Mouse (Mus musculus) liver, embryonic 12.5 days (tissue): ENCODE data around the gene Exoc6. TPM values are rescaled to one million over a fixed set of nuclear protein-coding genes. Genes with fewer than 3 reads are reported as not detected.

Experiments used
- ATAC-seq: fragments of 200-750 bp; cut with Nextera tagmentation; 2 replicates; pipeline ENCODE4 v1.8.0; 2017; ENCODE audit warnings: moderate number of reproducible peaks, mild to moderate bottlenecking, moderate library complexity
- H3K27ac ChIP-seq: fragments of 300-500 bp; sonication (generic); 2 replicates; pipeline ENCODE4 v1.5.1; 2016; ENCODE audit warnings: mild to moderate bottlenecking
- H3K27me3 ChIP-seq: fragments of 300-500 bp; sonication (generic); replicated peaks from 2 replicates; pipeline ENCODE4 v1.6.1; 2016; ENCODE audit warnings: mild to moderate bottlenecking, moderate library complexity
- H3K36me3 ChIP-seq: fragments of 300-500 bp; sonication (generic); 2 replicates; pipeline ENCODE4 v1.6.1; 2016; ENCODE audit warnings: mild to moderate bottlenecking, moderate library complexity
- H3K4me1 ChIP-seq: fragments of 300-500 bp; sonication (generic); 2 replicates; pipeline ENCODE4 v1.6.1; 2016
- H3K4me2 ChIP-seq: fragments of 300-500 bp; sonication (generic); 2 replicates; pipeline ENCODE4 v1.6.1; 2016; ENCODE audit warnings: mild to moderate bottlenecking, moderate library complexity
- H3K4me3 ChIP-seq: fragments of 300-500 bp; sonication (generic); 2 replicates; pipeline ENCODE4 v1.5.1; 2016; ENCODE audit warnings: mild to moderate bottlenecking, moderate library complexity
- H3K9ac ChIP-seq: fragments of 300-500 bp; sonication (generic); 2 replicates; pipeline ENCODE4 v1.6.1; 2016; ENCODE audit warnings: mild to moderate bottlenecking, moderate library complexity
- H3K9me3 ChIP-seq: fragments of 300-500 bp; sonication (generic); replicated peaks from 2 replicates; pipeline ENCODE4 v1.6.1; 2016; ENCODE audit warnings: mild to moderate bottlenecking, moderate library complexity
- WGBS: fragments of 180-500 bp; shearing (Covaris S2); methylation state at CpG from one replicate; pipeline ENCODE4 v1.1.7; 2016; ENCODE audit not compliant: insufficient replicate concordance; 5-methylcytosine and 5-hydroxymethylcytosine counted together
- polyA plus RNA-seq: library from polyadenylated mRNA; unstranded; fragments of >200 nt; fragmentation: Nextera tagmentation; extraction: Ambion mirVana; gene quantifications from 2 replicates; pipeline ENCODE4 v1.2.1, GENCODE M21; 2016

Exoc6 gene
- polyA plus RNA-seq, 1 experiment from 2014 or later, result 47.0 TPM

GRCm38 (mm10) chr19:37585684-37586083 is 35.5 kb downstream of the Exoc6 start:
- H3K27me3 ChIP-seq, result no peaks in the 10 kb centered on the region
- H3K9ac ChIP-seq, result no peak overlapping the region
- no peak overlapping the region for H3K27ac ChIP-seq
- 74% methylated on average over 8 of the region's 8 CpGs for WGBS
- no peak overlapping the region for H3K4me2 ChIP-seq
- 0 out of 2 replicates have a peak, but pooled peaks cover 4% of the 10 kb centered on the region for H3K4me1 ChIP-seq
- no peak for ATAC-seq
- H3K36me3 ChIP-seq, result peaks cover 72% of the 10 kb centered on the region
- no peaks in the 10 kb centered on the region for H3K9me3 ChIP-seq
- no peak overlapping the region for H3K4me3 ChIP-seq

- Histone ChIP-seq H3K36me3 (peaks cover 85% of the 10 kb centered on the region), H3K4me2 (no peak overlapping the region), H3K27me3 (no peaks in the 10 kb centered on the region), H3K4me3 (no peak overlapping the region), H3K27ac (no peak overlapping the region), H3K4me1 (no peaks in the 10 kb centered on the region), H3K9me3 (no peaks in the 10 kb centered on the region), H3K9ac (no peak overlapping the region)
- WGBS, result 85% methylated on average over 7 of the region's 7 CpGs
- ATAC-seq, result no peak
Observed at GRCm38 (mm10) chr19:37590544-37590943, 40.3 kb downstream of the Exoc6 start.

- no peaks in the 10 kb centered on the region for H3K9me3 ChIP-seq
- H3K27ac ChIP-seq, result peak overlapping the region; percentile 80
- H3K9ac ChIP-seq, result peak overlapping the region; percentile 29
- H3K4me2 ChIP-seq, result peak overlapping the region; percentile 56
- 29% methylated on average over 22 of the region's 22 CpGs for WGBS
- H3K4me1 ChIP-seq, result peaks cover 15% of the 10 kb centered on the region
- H3K36me3 ChIP-seq, result peaks cover 74% of the 10 kb centered on the region
- H3K27me3 ChIP-seq, result no peaks in the 10 kb centered on the region
- peak overlapping the region; percentile 29 for H3K4me3 ChIP-seq
- ATAC-seq, result peak; percentile 81
Observed at GRCm38 (mm10) chr19:37601968-37602848, 52.0 kb downstream of the Exoc6 start.

DNA sequence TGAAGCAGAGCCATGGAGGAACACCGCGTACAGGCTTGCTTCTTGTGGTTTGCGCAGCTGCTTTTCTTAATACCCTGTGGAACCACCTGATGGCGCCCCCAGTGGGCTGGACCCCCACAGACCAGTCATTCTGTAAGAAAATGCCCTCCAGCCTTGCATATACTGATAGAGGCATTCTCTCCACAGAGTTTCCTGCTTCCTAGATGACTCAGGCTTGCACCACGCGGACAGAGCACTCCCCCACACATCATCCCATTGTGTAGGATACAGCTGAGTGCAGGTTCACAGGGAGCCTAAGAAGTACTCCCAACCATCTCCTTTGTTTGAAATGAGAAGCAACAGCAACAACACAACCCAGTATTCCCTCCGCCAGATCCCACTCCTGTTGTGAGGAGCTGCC is 59.8 kb downstream of the Exoc6 start:
- H3K4me1 ChIP-seq, result no peaks in the 10 kb centered on the region
- no peak overlapping the region for H3K27ac ChIP-seq
- H3K9me3 ChIP-seq, result no peaks in the 10 kb centered on the region
- H3K27me3 ChIP-seq, result no peaks in the 10 kb centered on the region
- no peak overlapping the region for H3K4me2 ChIP-seq
- WGBS, result 75% methylated on average over 7 of the region's 7 CpGs
- no peak for ATAC-seq
- H3K36me3 ChIP-seq, result peaks cover 75% of the 10 kb centered on the region
- H3K9ac ChIP-seq, result no peak overlapping the region
- no peak overlapping the region for H3K4me3 ChIP-seq

- H3K36me3 ChIP-seq, result peaks cover 72% of the 10 kb centered on the region
- ATAC-seq, result no peak
- 81% methylated on average over 7 of the region's 7 CpGs for WGBS
Observed at GRCm38 (mm10) chr19:37612893-37613292, 62.7 kb downstream of the Exoc6 start.

GRCm38 (mm10) chr19:37615039-37615630 is 64.9 kb downstream of the Exoc6 start:
- no peak overlapping the region for H3K27ac ChIP-seq
- WGBS, result 88% methylated on average over 4 of the region's 4 CpGs
- no peak overlapping the region for H3K9ac ChIP-seq
- no peak overlapping the region for H3K4me2 ChIP-seq
- no peaks in the 10 kb centered on the region for H3K27me3 ChIP-seq
- H3K9me3 ChIP-seq, result no peaks in the 10 kb centered on the region
- H3K4me1 ChIP-seq, result no peaks in the 10 kb centered on the region
- no peak overlapping the region for H3K4me3 ChIP-seq
- H3K36me3 ChIP-seq, result peaks cover 52% of the 10 kb centered on the region
- no peak for ATAC-seq

More at GRCm38 (mm10) chr19:37612893-37613292, 62.7 kb downstream of the Exoc6 start:
- no peaks in the 10 kb centered on the region for H3K27me3 ChIP-seq
- no peak overlapping the region for H3K27ac ChIP-seq
- H3K9ac ChIP-seq, result no peak overlapping the region
- H3K4me1 ChIP-seq, result no peaks in the 10 kb centered on the region
- H3K9me3 ChIP-seq, result no peaks in the 10 kb centered on the region
- no peak overlapping the region for H3K4me2 ChIP-seq
- no peak overlapping the region for H3K4me3 ChIP-seq

- no peak overlapping the region for H3K4me3 ChIP-seq
- 65% methylated on average over 2 of the region's 2 CpGs for WGBS
- H3K9ac ChIP-seq, result no peak overlapping the region
- no peaks in the 10 kb centered on the region for H3K4me1 ChIP-seq
- H3K36me3 ChIP-seq, result peaks cover 43% of the 10 kb centered on the region
- ATAC-seq, result no peak
- H3K27me3 ChIP-seq, result no peaks in the 10 kb centered on the region
- no peak overlapping the region for H3K4me2 ChIP-seq
- no peak overlapping the region for H3K27ac ChIP-seq
- no peaks in the 10 kb centered on the region for H3K9me3 ChIP-seq
Observed at GRCm38 (mm10) chr19:37647994-37648393, 97.8 kb downstream of the Exoc6 start.

GRCm38 (mm10) chr19:37650526-37650925 is 100.3 kb downstream of the Exoc6 start:
- WGBS, result 79% methylated on average over 2 of the region's 2 CpGs
- H3K4me3 ChIP-seq, result no peak overlapping the region
- H3K9me3 ChIP-seq, result no peaks in the 10 kb centered on the region
- peaks cover 10% of the 10 kb centered on the region for H3K4me1 ChIP-seq
- H3K27me3 ChIP-seq, result no peaks in the 10 kb centered on the region
- H3K27ac ChIP-seq, result no peak overlapping the region
- no peak overlapping the region for H3K4me2 ChIP-seq
- peaks cover 49% of the 10 kb centered on the region for H3K36me3 ChIP-seq
- no peak for ATAC-seq
- no peak overlapping the region for H3K9ac ChIP-seq

- H3K27me3 ChIP-seq, result no peaks in the 10 kb centered on the region
- no peaks in the 10 kb centered on the region for H3K9me3 ChIP-seq
- WGBS, result 44% methylated on average over 5 of the region's 5 CpGs
- H3K27ac ChIP-seq, result no peak overlapping the region
- no peak overlapping the region for H3K9ac ChIP-seq
- ATAC-seq, result peak; percentile 63
- H3K4me3 ChIP-seq, result no peak overlapping the region
- H3K36me3 ChIP-seq, result peaks cover 31% of the 10 kb centered on the region; the same call in 1 of the 2 replicates
- H3K4me1 ChIP-seq, result peaks cover 21% of the 10 kb centered on the region
- H3K4me2 ChIP-seq, result no peak overlapping the region
Observed at GRCm38 (mm10) chr19:37654012-37654411, 103.8 kb downstream of the Exoc6 start.

DNA sequence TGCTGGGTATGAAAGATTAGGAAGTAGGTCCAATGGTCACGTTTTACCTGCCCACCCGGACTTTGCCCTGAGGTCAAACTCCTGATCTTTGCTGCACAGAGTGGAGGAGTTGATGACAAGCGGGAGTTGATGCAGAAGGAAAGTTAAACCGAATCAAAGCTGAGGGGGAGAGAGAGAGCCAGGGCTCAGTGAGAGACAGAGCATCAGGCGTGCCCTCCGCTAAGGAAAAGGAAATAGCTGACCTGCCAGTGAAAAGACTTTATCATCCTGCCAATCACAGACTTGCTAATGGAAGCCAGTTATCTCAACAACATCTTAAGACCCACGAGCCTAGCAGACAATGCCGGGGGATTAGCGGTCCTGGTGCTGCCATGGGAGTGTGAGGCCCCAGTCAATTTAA is 106.2 kb downstream of the Exoc6 start:
- 47% methylated on average over 9 of the region's 9 CpGs for WGBS
- no peaks in the 10 kb centered on the region for H3K9me3 ChIP-seq
- H3K4me3 ChIP-seq, result no peak overlapping the region
- no peak overlapping the region for H3K4me2 ChIP-seq
- peaks cover 26% of the 10 kb centered on the region; the same call in 1 of the 2 replicates for H3K36me3 ChIP-seq
- peaks cover 21% of the 10 kb centered on the region for H3K4me1 ChIP-seq
- ATAC-seq, result no peak
- no peaks in the 10 kb centered on the region for H3K27me3 ChIP-seq
- H3K9ac ChIP-seq, result no peak overlapping the region
- no peak overlapping the region for H3K27ac ChIP-seq

DNA sequence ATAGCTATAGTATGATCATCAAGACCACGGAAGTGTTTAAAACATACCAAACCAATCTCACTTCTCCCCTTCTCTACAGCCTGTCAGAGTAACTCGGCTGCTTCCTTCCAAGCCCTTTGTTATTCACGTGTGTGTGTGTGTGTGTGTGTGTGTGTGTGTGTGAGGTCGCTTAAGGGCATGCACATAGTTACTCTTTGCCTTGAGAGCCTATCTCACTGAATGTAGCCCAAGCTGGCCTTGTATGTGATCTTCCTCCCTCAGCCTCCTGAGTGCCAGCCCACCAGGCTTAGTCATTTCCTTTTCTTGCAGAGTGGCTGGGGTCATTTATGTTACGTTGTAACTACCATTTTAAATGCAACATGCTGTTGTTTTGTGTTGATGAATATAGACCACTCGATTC is 115.0 kb downstream of the Exoc6 start:
- Histone ChIP-seq H3K27me3 (no peaks in the 10 kb centered on the region), H3K9ac (no peak overlapping the region), H3K36me3 (peaks cover 14% of the 10 kb centered on the region), H3K9me3 (no peaks in the 10 kb centered on the region), H3K27ac (no peak overlapping the region), H3K4me3 (no peak overlapping the region), H3K4me1 (peaks cover 38% of the 10 kb centered on the region), H3K4me2 (no peak overlapping the region)
- ATAC-seq, result no peak
- WGBS, result 53% methylated on average over 6 of the region's 6 CpGs

- H3K9ac ChIP-seq, result peak overlapping the region; percentile 37
- peaks cover 9% of the 10 kb centered on the region for H3K36me3 ChIP-seq
- 47% methylated on average over 13 of the region's 13 CpGs for WGBS
- no peaks in the 10 kb centered on the region for H3K9me3 ChIP-seq
- H3K4me3 ChIP-seq, result no peak overlapping the region
- H3K4me2 ChIP-seq, result peak overlapping the region; percentile 50
- H3K27ac ChIP-seq, result peak overlapping the region; percentile 77
- no peaks in the 10 kb centered on the region for H3K27me3 ChIP-seq
- peak; percentile 97 for ATAC-seq
- peaks cover 43% of the 10 kb centered on the region for H3K4me1 ChIP-seq
Observed at GRCm38 (mm10) chr19:37667855-37668594, 117.8 kb downstream of the Exoc6 start.
